ENCODE assay signal across 8 mouse cellular contexts in genomic region chr8:111145460-111146012, GRCm38 (mm10). TPM values are rescaled to one million over a fixed set of nuclear protein-coding genes. Genes with fewer than 3 reads are reported as not detected.
A peak's percentile ranks its signal among the peaks of the same experiment; 100 is the strongest.
DNase-seq lines count a peak whose midpoint lies in the region; ATAC-seq and TF ChIP-seq lines count a peak whose summit lies in the region.
"Not testable (repeated sequence)": the region's sequence is repeated elsewhere in the genome, so short reads cannot be mapped to it uniquely, and the experiment has no call there.

No protein-coding gene starts in this region.

- not testable (repeated sequence) for TF ChIP-seq CTCF in cortical plate, adult 2 months (IDR thresholded peaks at IDR 0.05; ENCODE audit: extremely low read depth, insufficient read depth, low read length)

- H3K4me3 ChIP-seq in cortical plate, adult 2 months (ENCODE audit: insufficient read depth, low read length) = peak overlapping the region; percentile 64

- H3K4me1 ChIP-seq in cortical plate, adult 2 months (ENCODE audit: control insufficient read depth, insufficient read depth, low read length) = not testable (repeated sequence)

- H3K27ac ChIP-seq in cortical plate, adult 2 months (ENCODE audit: insufficient read depth, low read length) = peak overlapping the region; percentile 96

- peak; percentile 96 for DNase-seq in gastrocnemius, postnatal 10 days
- DNase-seq in left cerebral cortex, postnatal 10 days (ENCODE audit: extremely low spot score in 1 of 2, low spot score in 2 of 2) = peak; percentile 84 to 97
- DNase-seq in right cerebral cortex, postnatal 25 days = peak; percentile 94
- peak; percentile 93 to 95 for DNase-seq in urinary bladder, postnatal 4 days (ENCODE audit: low spot score in 2 of 2)

- intact Hi-C loops in left cerebral cortex, postnatal 10 days (cut with DNase I) = loop anchor here (5.0 kb wide), 1 partner anchor 53 kb away; the partner anchor contains the start of genes Clec18a and Pdpr

- ATAC-seq in activated CD4-positive, CD25-positive, alpha-beta regulatory T cell, adult 4 months = peak; percentile 88
- peak; percentile 88 for ATAC-seq in inflammation-experienced regulatory T-cells, adult 6 months
- ATAC-seq in megakaryocyte-erythroid progenitor cell, adult 5-6 weeks (replicated peaks; ENCODE audit: low FRiP score, low TSS enrichment, poor library complexity, severe bottlenecking) = peak; percentile 89

- peak; percentile 52; the same call in 1 of the 2 replicates for TF ChIP-seq POLR2A in cortical plate, adult 2 months (IDR thresholded peaks at IDR 0.05; ENCODE audit: extremely low read depth, insufficient read depth, low read length)

RNA-seq across cellular contexts. Expression of gene Pdpr, which starts 51.1 kb away (rescaled TPM):
- polyA plus RNA-seq in activated CD4-positive, CD25-positive, alpha-beta regulatory T cell, adult 4 months (2017; shearing (Covaris generic)) = 1 to 10 TPM; 8.0 to 8.6 TPM
- 14.7 and 15.8 TPM in 2 replicates for polyA plus RNA-seq in cortical plate, adult 2 months (2012; rRNA removed)
- total RNA-seq in gastrocnemius, postnatal 10 days (2021) = 10 to 100 TPM; 52.9 to 67.6 TPM
- 1 to 10 TPM; 7.0 to 9.7 (median 8.7) TPM for polyA plus RNA-seq in inflammation-experienced regulatory T-cells, adult 6 months (2017; shearing (Covaris generic))
- 10 to 100 TPM; 28.6 to 30.8 TPM for total RNA-seq in left cerebral cortex, postnatal 10 days (2021)
- 11.4 and 12.2 TPM in 2 replicates for total RNA-seq in megakaryocyte-erythroid progenitor cell, adult 5-6 weeks (2014; fragmentation: Nextera tagmentation)
- total RNA-seq in megakaryocyte-erythroid progenitor cell, adult 5-6 weeks (2017) = 13.9 and 18.6 TPM in 2 replicates

RNA-seq across cellular contexts. Expression of gene Clec18a, which starts 53.3 kb away (rescaled TPM):
- polyA plus RNA-seq in activated CD4-positive, CD25-positive, alpha-beta regulatory T cell, adult 4 months (2017; shearing (Covaris generic)) = not detected
- polyA plus RNA-seq in cortical plate, adult 2 months (2012; rRNA removed) = 6.0 and 7.5 TPM in 2 replicates
- 1 to 10 TPM in 1 of 2 experiments, under 1 TPM in 1; 0.63 to 1.0 TPM for total RNA-seq in gastrocnemius, postnatal 10 days (2021)
- not detected for polyA plus RNA-seq in inflammation-experienced regulatory T-cells, adult 6 months (2017; shearing (Covaris generic))
- total RNA-seq in left cerebral cortex, postnatal 10 days (2021) = under 1 TPM in 1 of 2 experiments, not detected in 1; 0.26 TPM
- total RNA-seq in megakaryocyte-erythroid progenitor cell, adult 5-6 weeks (2014; fragmentation: Nextera tagmentation) = not detected in 2 replicates
- total RNA-seq in megakaryocyte-erythroid progenitor cell, adult 5-6 weeks (2017) = not detected in 2 replicates

Comparison
In these comparisons a context has a peak if more than half of its experiments do, and no peak if none do; other contexts are left out.
1. Peak in every context shown above with its lines: DNase-seq, ATAC-seq, H3K4me3 ChIP-seq and H3K27ac ChIP-seq.